Mouse (Mus musculus) embryonic fibroblast, embryonic 13.5 days (primary cell): ENCODE results near the gene Gm28778. TPM values are rescaled to one million over a fixed set of nuclear protein-coding genes. Genes with fewer than 3 reads are reported as not detected.
"Not testable (repeated sequence)": the region's sequence is repeated elsewhere in the genome, so short reads cannot be mapped to it uniquely, and the experiment has no call there.

ENCODE experiments used
- H3K27ac ChIP-seq: 2 replicates; pipeline ENCODE4 v1.5.1; 2012; ENCODE audit warnings: low read length, control low read depth, inconsistent platforms; ENCODE audit not compliant: insufficient read depth
- H3K4me1 ChIP-seq: 2 replicates; pipeline ENCODE4 v1.6.1; 2011; ENCODE audit warnings: low read length; ENCODE audit not compliant: control insufficient read depth, insufficient read depth
- H3K4me3 ChIP-seq: 2 replicates; pipeline ENCODE4 v1.5.1; 2011; ENCODE audit warnings: mild to moderate bottlenecking, control low read depth, low read length; ENCODE audit not compliant: insufficient read depth
- CTCF ChIP-seq: IDR thresholded peaks from 2 replicates; pipeline ENCODE4 v1.5.1; 2011; ENCODE audit warnings: mild to moderate bottlenecking, control low read depth, low read length, moderate library complexity, borderline replicate concordance; ENCODE audit not compliant: insufficient read depth
- POLR2A ChIP-seq: IDR thresholded peaks from 2 replicates; pipeline ENCODE4 v1.6.1; 2011; ENCODE audit warnings: low read depth, mild to moderate bottlenecking, control low read depth, low read length, moderate library complexity
- polyA plus RNA-seq: library from polyadenylated mRNA; stranded (reverse); fragments of >200 nt; gene quantifications from 2 replicates; pipeline ENCODE4 v1.2.4, GENCODE M21; 2011; ENCODE audit warnings: low read depth; ENCODE audit not compliant: missing spikeins, insufficient read length

The Gm28778 gene
- not detected in 2 replicates for polyA plus RNA-seq

DNA sequence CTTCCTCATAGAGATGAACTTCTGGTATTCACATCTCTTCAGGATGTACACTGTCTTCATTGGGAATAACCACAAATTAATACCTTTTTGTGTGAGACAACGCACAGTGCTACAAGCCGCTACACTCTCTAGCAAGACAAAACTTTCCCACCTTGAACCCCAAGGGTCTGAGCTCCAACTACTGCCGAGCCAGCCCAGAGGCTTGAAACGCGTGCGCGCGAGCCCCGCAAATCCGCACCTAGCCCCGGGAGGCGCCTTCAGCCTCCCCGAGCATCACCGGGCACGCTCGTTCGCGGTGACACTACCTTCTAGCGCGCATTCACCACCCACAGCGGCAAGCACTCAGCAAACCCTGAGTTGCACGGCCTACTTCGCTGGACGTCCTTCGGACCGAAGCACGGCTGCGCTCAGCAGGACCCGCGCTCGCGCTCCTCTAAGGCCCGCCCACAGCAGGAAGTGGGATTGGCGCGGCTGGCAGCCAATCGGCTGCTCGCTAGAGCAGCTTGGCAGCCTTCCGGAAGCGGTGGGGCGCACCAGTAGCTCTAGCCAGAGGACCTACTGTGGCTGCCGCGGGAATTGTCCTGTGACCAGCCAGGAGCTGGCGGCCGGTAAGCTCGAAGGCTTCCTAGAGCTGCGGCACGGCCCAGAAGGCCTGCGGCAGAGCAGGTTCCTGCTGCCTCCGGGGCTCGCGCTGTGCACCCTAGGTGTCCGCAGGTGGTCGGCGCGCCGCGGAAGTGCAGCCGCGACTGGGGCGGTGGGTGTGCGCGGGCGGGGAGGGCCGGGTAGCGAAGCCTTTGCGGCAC, at the start of gene Gm28778, which contains the start of the genes Pms1 and Ormdl1:
Gene Gm28778, plus strand, starts transcription at position 531 of the 803 bp plus-strand sequence.
Gene Pms1, minus strand, starts transcription at position 438 of the 803 bp plus-strand sequence.
Gene Ormdl1, plus strand, starts transcription at position 515 of the 803 bp plus-strand sequence.
- Histone ChIP-seq H3K4me1 (no peaks in the 10 kb centered on the region; the same call in 1 of the 2 replicates), H3K4me3 (peak within 1 kb of the TSS; percentile 58), H3K27ac (no peak within 1 kb of the TSS)
- TF ChIP-seq POLR2A: peak; percentile 93
- TF ChIP-seq CTCF: no peak

DNA sequence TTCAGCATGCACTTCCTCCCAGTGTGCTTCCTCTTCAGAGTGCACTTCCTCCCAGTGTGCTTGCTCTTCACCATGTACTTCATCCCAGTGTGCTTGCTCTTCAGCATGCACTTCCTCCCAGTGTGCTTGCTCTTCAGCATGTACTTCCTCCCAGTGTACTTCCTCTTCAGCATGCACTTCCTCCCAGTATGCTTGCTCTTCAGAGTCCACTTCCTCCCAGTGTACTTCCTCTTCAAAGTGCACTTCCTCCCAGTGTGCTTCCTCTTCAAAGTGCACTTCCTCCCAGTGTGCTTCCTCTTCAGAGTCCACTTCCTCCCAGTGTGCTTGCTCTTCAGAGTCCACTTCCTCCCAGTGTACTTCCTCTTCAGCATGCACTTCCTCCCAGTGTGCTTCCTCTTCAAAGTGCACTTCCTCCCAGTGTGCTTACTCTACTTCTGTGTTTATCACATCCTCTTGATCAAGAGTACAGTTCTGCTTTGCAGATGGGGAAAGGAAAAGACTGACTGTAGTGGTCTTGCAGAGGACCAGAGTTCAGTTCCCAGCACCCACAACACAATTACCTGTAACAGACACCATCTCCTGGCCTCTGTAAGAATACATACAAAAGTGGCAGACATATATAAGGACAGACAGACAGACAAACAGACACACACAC, 31.8 kb upstream of the Gm28778 start:
- H3K27ac ChIP-seq, H3K4me1 ChIP-seq, H3K4me3 ChIP-seq: not testable (repeated sequence)

DNA sequence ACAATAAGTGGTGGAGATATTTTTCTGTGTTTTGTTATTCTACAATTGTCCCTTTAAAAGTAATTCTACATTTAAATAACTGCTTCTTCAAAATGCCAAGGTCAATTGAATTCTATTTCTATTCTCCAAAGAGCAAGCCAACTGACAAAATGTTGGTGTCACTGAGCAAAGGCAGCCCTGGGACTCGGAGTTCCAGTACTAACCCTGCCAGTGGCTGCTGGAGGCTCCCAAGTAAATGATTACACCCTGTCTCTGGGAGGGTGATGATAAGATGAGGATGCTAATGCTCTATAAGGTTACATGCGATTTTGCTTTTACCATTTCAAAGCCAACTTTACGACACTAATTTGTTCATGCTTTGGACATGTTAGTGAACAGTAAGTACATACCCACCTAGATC, 27.0 kb upstream of the Gm28778 start:
- TF ChIP-seq POLR2A: no peak
- TF ChIP-seq CTCF: no peak
- H3K4me3 ChIP-seq: no peak overlapping the region
- no peaks in the 10 kb centered on the region for H3K4me1 ChIP-seq
- no peak overlapping the region for H3K27ac ChIP-seq

DNA sequence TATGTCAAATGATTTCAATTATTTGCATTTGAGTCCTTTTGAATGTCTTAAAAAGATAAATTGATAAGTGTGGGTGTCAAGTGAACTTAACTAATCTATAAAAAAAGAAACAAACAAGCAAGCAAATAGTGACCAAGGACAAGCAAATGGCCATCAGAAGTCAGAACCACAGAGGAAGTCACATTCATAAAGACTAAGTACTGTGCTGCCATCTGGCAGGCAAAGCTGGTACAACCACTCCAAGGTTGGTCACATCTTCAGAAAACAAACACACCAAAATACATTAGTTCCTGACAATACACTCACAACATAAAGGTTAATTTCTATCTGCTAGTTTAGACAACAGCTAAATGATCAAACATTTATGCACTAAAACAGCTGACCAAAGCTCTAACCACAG, 24.3 kb upstream of the Gm28778 start:
- TF ChIP-seq CTCF: no peak
- TF ChIP-seq POLR2A: no peak
- Histone ChIP-seq H3K27ac (no peak overlapping the region), H3K4me3 (no peak overlapping the region), H3K4me1 (no peaks in the 10 kb centered on the region)

DNA sequence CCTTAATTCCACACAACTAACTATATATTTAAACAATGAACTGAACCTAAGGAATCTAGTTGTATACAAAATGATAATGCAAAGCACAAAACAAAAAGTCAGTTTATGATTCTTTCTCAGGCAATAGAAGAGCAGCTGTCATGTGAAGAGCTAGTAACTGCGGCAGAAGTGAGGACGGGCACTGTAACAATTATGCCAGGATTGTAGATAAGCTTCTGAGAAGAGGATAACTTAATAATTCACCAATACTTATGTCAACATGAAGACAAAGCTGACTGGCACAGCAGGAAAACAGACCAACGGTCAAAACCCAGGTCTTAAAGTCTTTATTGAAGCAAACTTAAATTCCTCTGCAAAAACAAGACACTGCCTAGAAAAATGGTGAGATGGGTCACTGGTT, 5.7 kb upstream of the Gm28778 start:
- Histone ChIP-seq H3K27ac (no peak overlapping the region), H3K4me3 (no peak overlapping the region)
- TF ChIP-seq CTCF (no peak), POLR2A (no peak)

DNA sequence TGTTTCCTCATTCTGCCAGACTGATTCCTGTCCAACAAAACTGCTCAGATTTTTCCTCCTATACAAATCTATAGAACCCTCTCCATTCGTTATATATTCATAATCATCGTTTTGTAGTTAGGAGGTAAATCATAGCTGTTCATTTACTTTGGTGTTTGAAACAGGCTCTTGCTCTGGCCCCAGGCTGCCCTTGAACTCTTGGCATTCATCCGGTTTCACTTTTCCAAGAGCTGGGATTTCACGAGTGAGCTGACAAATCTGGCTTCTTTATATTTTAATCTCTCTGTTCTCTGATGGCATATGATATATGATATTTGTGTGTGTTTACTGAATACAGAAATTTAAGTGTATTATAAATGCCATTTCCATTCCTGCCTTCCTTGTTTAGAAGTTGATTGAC, 3.6 kb downstream of the Gm28778 start:
- Histone ChIP-seq H3K27ac (no peak overlapping the region), H3K4me3 (no peak overlapping the region), H3K4me1 (no peaks in the 10 kb centered on the region; the same call in 1 of the 2 replicates)
- TF ChIP-seq POLR2A (no peak), CTCF (no peak)

More for the DNA sequence above, 5.7 kb upstream of the Gm28778 start:
- no peaks in the 10 kb centered on the region; the same call in 1 of the 2 replicates for H3K4me1 ChIP-seq

DNA sequence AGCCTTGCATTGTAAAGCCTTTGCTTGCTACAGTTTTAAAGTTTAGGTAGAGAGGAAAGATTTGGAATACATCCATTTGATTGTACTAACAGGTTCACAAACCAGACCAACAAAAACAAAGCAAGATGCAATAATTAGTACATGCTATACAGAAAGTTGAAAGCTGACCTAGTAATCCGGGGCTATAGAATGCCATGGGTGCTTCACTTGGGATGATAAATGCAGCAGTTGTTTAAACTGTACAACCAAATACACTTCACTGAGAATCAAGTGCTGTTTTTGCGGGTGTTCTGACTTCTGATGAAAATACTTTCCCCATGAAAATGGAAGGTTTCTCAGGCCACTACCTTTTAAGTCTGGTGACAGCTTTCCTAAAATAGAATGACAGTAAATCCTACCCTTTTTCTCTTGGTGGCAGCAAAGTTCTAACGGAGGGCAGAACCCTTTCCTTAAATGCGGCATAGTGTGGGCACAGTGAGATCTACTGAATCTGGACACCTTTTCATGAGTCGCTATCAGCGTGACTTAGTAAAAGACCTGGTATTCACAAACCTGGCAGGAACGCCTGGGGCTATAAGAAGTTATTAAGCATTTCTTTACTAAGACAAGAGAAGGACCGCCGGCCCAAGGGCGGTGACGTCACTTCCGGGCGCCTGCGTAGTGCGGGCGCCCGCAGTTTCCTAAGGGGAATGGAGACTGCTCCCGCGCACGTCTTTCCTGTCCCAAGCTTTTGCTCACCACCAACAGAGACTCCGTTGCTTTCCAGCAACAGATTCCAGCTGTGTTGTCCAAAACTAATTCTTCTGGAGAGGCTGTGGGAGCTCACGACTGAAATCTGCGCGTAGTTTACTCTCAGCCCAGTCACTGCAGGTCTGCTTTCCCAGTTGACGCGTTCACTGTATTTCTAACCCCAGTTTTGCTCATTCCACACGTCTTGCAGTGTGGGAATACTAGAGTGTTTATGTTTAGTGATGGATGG, 16.4 kb downstream of the Gm28778 start, which contains the start of gene Osgepl1:
Gene Osgepl1, plus strand, starts transcription at position 636 of the 979 bp plus-strand sequence.
- peak within 1 kb of the TSS; percentile 91 for H3K27ac ChIP-seq
- H3K4me3 ChIP-seq: peak within 1 kb of the TSS; percentile 91
- TF ChIP-seq CTCF (no peak), POLR2A (peak; percentile 73)
- H3K4me1 ChIP-seq: no peaks in the 10 kb centered on the region

DNA sequence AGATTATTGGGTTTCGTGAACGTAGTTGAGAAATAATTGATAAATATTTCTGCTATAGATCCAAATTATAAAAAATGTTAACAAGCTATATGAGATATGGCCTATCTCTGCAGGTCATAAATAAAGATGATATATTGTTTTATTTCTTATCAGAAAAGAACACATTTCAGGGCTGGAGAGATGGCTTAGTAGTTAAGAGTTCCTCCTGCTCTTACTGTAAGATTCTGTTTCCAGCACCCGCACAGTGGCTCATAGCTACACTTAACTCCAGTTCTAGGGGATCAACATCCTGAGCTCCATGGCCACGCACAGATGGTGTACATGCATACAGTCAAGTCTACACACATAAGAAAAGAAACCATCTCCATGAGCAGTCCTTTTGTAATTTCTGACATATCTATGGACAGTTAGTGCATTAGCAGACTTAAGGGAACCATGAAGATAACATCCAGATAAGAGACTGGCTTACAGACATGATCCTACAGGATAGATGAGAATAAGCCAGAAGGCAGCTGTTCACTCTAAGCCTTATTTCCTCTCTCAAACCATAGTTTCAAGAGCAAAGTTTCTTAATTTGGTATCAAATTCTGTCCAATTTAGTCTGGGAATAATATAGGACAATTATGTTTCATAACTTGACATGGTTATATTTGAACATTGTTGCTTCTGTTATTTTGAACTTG, 24.9 kb downstream of the Gm28778 start:
- Histone ChIP-seq H3K4me3 (no peak overlapping the region), H3K4me1 (no peaks in the 10 kb centered on the region), H3K27ac (no peak overlapping the region)
- no peak for TF ChIP-seq POLR2A
- no peak for TF ChIP-seq CTCF

DNA sequence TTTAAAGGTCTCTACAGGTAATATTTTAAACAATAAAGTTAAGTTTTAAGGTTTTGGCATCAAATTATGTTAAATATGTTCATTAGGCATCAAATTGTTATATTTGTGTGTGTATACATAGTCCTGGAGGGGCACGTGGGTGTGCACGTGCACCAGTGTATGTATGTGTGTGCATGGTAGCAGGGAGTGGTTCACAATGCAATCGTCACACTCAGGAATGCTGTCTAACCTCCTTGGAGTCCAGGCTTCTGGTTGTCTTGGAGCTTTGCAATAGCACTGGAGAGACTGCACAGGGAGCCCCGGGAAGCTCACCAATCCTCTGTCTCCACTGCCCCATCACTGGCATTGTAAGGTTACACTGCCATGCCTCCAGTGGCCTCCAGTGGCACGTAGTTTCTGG, 26.3 kb downstream of the Gm28778 start:
- Histone ChIP-seq H3K27ac (no peak overlapping the region), H3K4me3 (no peak overlapping the region), H3K4me1 (no peaks in the 10 kb centered on the region)
- no peak for TF ChIP-seq CTCF
- no peak for TF ChIP-seq POLR2A
